ENCODE assay signal across 11 mouse cellular contexts in genomic region chr12:76957688-76958087, GRCm38 (mm10). TPM values are rescaled to one million over a fixed set of nuclear protein-coding genes. Genes with fewer than 3 reads are reported as not detected.
A peak's percentile ranks its signal among the peaks of the same experiment; 100 is the strongest.
DNase-seq lines count a peak whose midpoint lies in the region; ATAC-seq and TF ChIP-seq lines count a peak whose summit lies in the region.
"Had no signal": no experiment of that assay in that cellular context is flagged by ENCODE, and none has a peak within 500 bp of the region (broad histone marks: within the 10 kb centered on the region; RNA-seq: fewer than 3 reads in every experiment).

No protein-coding gene starts in this region.

- DNase-seq in kidney, postnatal 0 days (ENCODE audit: low spot score) = peak; percentile 48
- no peak for DNase-seq in kidney, adult 11 months
- peak; percentile 63 for DNase-seq in MEL-GATA-1-ER (ENCODE audit: extremely low read depth, low read depth)
- no peak for DNase-seq in liver, embryonic 13.5 days
- peak; percentile 78 for DNase-seq in splenic B cell, adult 2 months (ENCODE audit: low read depth, low spot score)
- DNase-seq in forebrain, embryonic 11.5 days (ENCODE audit: low spot score) = no peak
- DNase-seq in forebrain, embryonic 10.5 days (ENCODE audit: extremely low spot score, low spot score) = no peak
- no peak for DNase-seq in frontal cortex, postnatal 14 days (ENCODE audit: low spot score in 2 of 2)

- peak overlapping the region; percentile 34; the same call in 1 of the 2 replicates for H3K4me2 ChIP-seq in kidney, postnatal 0 days (ENCODE audit: low read length)
- peak overlapping the region; percentile 66 for H3K4me2 ChIP-seq in liver, embryonic 13.5 days
- H3K4me2 ChIP-seq in forebrain, embryonic 11.5 days (ENCODE audit: low read depth, low read length, severe bottlenecking) = no peak overlapping the region
- H3K4me2 ChIP-seq: embryonic facial prominence, embryonic 15.5 days; midbrain, embryonic 12.5 days had no signal

- no peak for ATAC-seq in kidney, postnatal 0 days (replicated peaks; ENCODE audit: low FRiP score, low read depth)
- ATAC-seq in liver, embryonic 13.5 days (ENCODE audit: low read depth) = no peak
- no peak for ATAC-seq in forebrain, embryonic 11.5 days (replicated peaks; ENCODE audit: low FRiP score)
- ATAC-seq: hindbrain, embryonic 16.5 days had no signal

- H3K27ac ChIP-seq in kidney, postnatal 0 days = no peak overlapping the region
- peak overlapping the region; percentile 77 for H3K27ac ChIP-seq in liver, embryonic 13.5 days
- no peak overlapping the region for H3K27ac ChIP-seq in forebrain, embryonic 11.5 days (ENCODE audit: low read depth, low read length)
- no peak overlapping the region for H3K27ac ChIP-seq in forebrain, embryonic 10.5 days
- H3K27ac ChIP-seq: embryonic facial prominence, embryonic 15.5 days; midbrain, embryonic 12.5 days had no signal

- no peak for TF ChIP-seq CTCF in kidney, postnatal 0 days (IDR thresholded peaks at IDR 0.05; ENCODE audit: low read depth)

- H3K4me1 ChIP-seq in kidney, postnatal 0 days (replicated peaks; ENCODE audit: insufficient read depth, low read length) = no peaks in the 10 kb centered on the region; the same call in 1 of the 2 replicates
- H3K4me1 ChIP-seq in liver, embryonic 13.5 days (replicated peaks) = peaks cover 78% of the 10 kb centered on the region
- H3K4me1 ChIP-seq in forebrain, embryonic 11.5 days (replicated peaks; ENCODE audit: control insufficient read depth, insufficient read depth, low read length) = peaks cover 2% of the 10 kb centered on the region; the same call in 1 of the 2 replicates
- peaks cover 14% of the 10 kb centered on the region for H3K4me1 ChIP-seq in forebrain, embryonic 10.5 days

- peaks cover 13% of the 10 kb centered on the region; the same call in 1 of the 2 replicates for H3K36me3 ChIP-seq in kidney, postnatal 0 days (ENCODE audit: insufficient read depth, low read length)
- peaks cover 68% of the 10 kb centered on the region for H3K36me3 ChIP-seq in liver, embryonic 13.5 days
- H3K36me3 ChIP-seq in splenic B cell, adult 2 months (ENCODE audit: control insufficient read depth, insufficient read depth, low read length, poor library complexity, severe bottlenecking) = 0 out of 2 replicates have a peak, but pooled peaks cover 5% of the 10 kb centered on the region
- H3K36me3 ChIP-seq in forebrain, embryonic 11.5 days (ENCODE audit: control insufficient read depth, insufficient read depth, low read length) = peaks cover 4% of the 10 kb centered on the region; the same call in 1 of the 2 replicates
- peaks cover 70% of the 10 kb centered on the region for H3K36me3 ChIP-seq in forebrain, embryonic 10.5 days (replicated peaks)

- H3K9me3 ChIP-seq in kidney, postnatal 0 days (replicated peaks; ENCODE audit: low read length) = no peaks in the 10 kb centered on the region
- no peaks in the 10 kb centered on the region for H3K9me3 ChIP-seq in liver, embryonic 13.5 days (replicated peaks)
- no peaks in the 10 kb centered on the region for H3K9me3 ChIP-seq in forebrain, embryonic 11.5 days (ENCODE audit: control insufficient read depth, low read length)
- H3K9me3 ChIP-seq in forebrain, embryonic 10.5 days = no peaks in the 10 kb centered on the region
- H3K9me3 ChIP-seq: embryonic facial prominence, embryonic 15.5 days; midbrain, embryonic 12.5 days had no signal

- H3K9ac ChIP-seq in kidney, postnatal 0 days (ENCODE audit: low read depth, low read length) = no peak overlapping the region
- H3K9ac ChIP-seq in liver, embryonic 13.5 days = peak overlapping the region; percentile 60
- H3K9ac ChIP-seq in forebrain, embryonic 11.5 days (ENCODE audit: low read length) = no peak overlapping the region
- H3K9ac ChIP-seq: embryonic facial prominence, embryonic 15.5 days; midbrain, embryonic 12.5 days had no signal

- no peak overlapping the region for H3K4me3 ChIP-seq in kidney, postnatal 0 days (replicated peaks; ENCODE audit: low read depth, low read length)
- peak overlapping the region; percentile 43 for H3K4me3 ChIP-seq in liver, embryonic 13.5 days (replicated peaks)
- no peak overlapping the region for H3K4me3 ChIP-seq in forebrain, embryonic 11.5 days (ENCODE audit: low read depth, low read length)
- H3K4me3 ChIP-seq in forebrain, embryonic 10.5 days = no peak overlapping the region
- H3K4me3 ChIP-seq: embryonic facial prominence, embryonic 15.5 days; midbrain, embryonic 12.5 days had no signal

- no peaks in the 10 kb centered on the region for H3K27me3 ChIP-seq in kidney, postnatal 0 days (ENCODE audit: insufficient read depth, low read length)
- H3K27me3 ChIP-seq in liver, embryonic 13.5 days = no peaks in the 10 kb centered on the region
- H3K27me3 ChIP-seq in splenic B cell, adult 2 months (ENCODE audit: control insufficient read depth, insufficient read depth, low read length, poor library complexity, severe bottlenecking) = no peaks in the 10 kb centered on the region
- H3K27me3 ChIP-seq in forebrain, embryonic 11.5 days (ENCODE audit: control insufficient read depth, insufficient read depth, low read length) = no peaks in the 10 kb centered on the region
- H3K27me3 ChIP-seq in forebrain, embryonic 10.5 days (ENCODE audit: poor library complexity, severe bottlenecking) = no peaks in the 10 kb centered on the region
- H3K27me3 ChIP-seq: embryonic facial prominence, embryonic 15.5 days; midbrain, embryonic 12.5 days had no signal

- 50% methylated on average over 5 of the region's 5 CpGs for WGBS in kidney, postnatal 0 days
- 23% methylated on average over 5 of the region's 5 CpGs for WGBS in liver, embryonic 13.5 days (ENCODE audit: insufficient replicate concordance)
- WGBS in forebrain, embryonic 11.5 days = 93% methylated on average over 5 of the region's 5 CpGs
- 94% methylated on average over 5 of the region's 5 CpGs for WGBS in forebrain, embryonic 10.5 days

RNA-seq across cellular contexts. Expression of gene Max, which starts 4.3 kb away (rescaled TPM):
- polyA plus RNA-seq in kidney, postnatal 0 days (2015; fragmentation: Nextera tagmentation; extraction: Ambion mirVana) = 15.2 and 15.9 TPM in 2 replicates
- polyA plus RNA-seq in liver, embryonic 13.5 days (2015; fragmentation: Nextera tagmentation; extraction: Ambion mirVana) = 9.1 and 10.3 TPM in 2 replicates
- 19.4 and 21.5 TPM in 2 replicates for polyA plus RNA-seq in forebrain, embryonic 11.5 days (2014; fragmentation: Nextera tagmentation; extraction: Ambion mirVana)
- polyA plus RNA-seq in forebrain, embryonic 10.5 days (2016; fragmentation: Nextera tagmentation; extraction: Ambion mirVana) = 12.0 and 13.5 TPM in 2 replicates

Comparison
In these comparisons a context has a peak if more than half of its experiments do, and no peak if none do; other contexts are left out.
1. DNase-seq: peak in kidney, postnatal 0 days (single experiment), MEL-GATA-1-ER (single experiment) and splenic B cell, adult 2 months (single experiment); none in kidney, adult 11 months (single experiment), liver, embryonic 13.5 days (single experiment), forebrain, embryonic 11.5 days (single experiment), forebrain, embryonic 10.5 days (single experiment) and frontal cortex, postnatal 14 days (0 of 2).